Mouse (Mus musculus): ENCODE data around the gene C130050O18Rik.

The C130050O18Rik gene

DNA sequence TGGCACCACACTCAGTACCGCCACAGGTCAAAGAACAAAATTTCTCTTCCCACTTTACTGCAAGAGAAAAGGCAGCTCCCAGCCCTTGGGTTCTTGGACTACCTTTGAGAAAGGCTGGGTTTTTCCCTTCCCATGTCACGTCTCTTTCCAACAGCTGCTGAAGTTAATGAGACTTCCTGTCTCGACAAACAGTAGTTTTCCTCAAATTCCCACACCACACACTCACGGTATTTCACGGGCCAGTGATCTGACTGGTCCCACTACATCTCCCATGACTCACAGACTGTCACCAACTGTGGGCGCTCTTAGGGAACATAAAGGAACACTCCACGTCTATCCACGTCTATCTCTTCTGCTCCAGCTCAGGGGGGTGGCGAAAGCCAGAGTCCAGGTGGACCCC lies 20.1 kb downstream of the C130050O18Rik start:
- DNase-seq (ENCODE audit: low spot score in 2 of 2) = no peak

- DNase-seq (ENCODE audit: low spot score in 2 of 2) = no peak
Observed at GRCm38 (mm10) chr5:139427001-139427400, 21.9 kb downstream of the C130050O18Rik start.

GRCm38 (mm10) chr5:139427989-139428388 lies 22.9 kb downstream of the C130050O18Rik start:
- no peak for DNase-seq (ENCODE audit: low spot score in 2 of 2)

DNA sequence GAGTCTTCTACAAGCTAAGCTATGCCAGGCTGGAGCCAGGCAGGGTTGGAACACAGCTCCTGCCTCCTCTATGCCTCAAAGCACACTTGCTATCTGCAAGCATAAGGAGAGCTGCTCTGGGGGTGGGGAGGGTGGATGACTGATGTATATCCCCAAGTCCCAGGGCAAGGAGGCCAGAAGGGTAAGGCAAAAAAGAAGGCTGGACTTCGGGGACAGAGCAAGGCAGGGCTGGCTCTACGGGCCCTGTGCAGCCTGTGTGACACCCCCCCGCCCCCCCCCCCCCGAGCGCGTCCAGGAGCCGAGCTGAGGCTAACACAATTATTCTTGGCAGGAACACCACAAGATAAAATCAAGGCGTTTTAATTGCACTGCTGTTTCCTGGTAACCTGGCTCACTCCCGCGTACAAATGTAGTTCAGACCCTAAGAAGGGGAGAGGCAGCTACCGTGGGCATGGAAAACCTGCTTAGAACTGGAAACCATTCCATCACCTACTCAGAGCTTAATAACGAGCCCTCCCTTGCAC lies 24.8 kb downstream of the C130050O18Rik start:
- DNase-seq (ENCODE audit: low spot score in 2 of 2) = no peak

GRCm38 (mm10) chr5:139432333-139432732 lies 27.3 kb downstream of the C130050O18Rik start:
- no peak for DNase-seq (ENCODE audit: low spot score in 2 of 2)

GRCm38 (mm10) chr5:139432747-139433508 lies 27.8 kb downstream of the C130050O18Rik start:
- no peak for DNase-seq (ENCODE audit: low spot score in 2 of 2)

- DNase-seq (ENCODE audit: low spot score in 2 of 2) = no peak
Observed at GRCm38 (mm10) chr5:139433842-139434568, 28.9 kb downstream of the C130050O18Rik start.

GRCm38 (mm10) chr5:139434940-139435339 lies 29.9 kb downstream of the C130050O18Rik start:
- peak; percentile 78 to 86 for DNase-seq (ENCODE audit: low spot score in 2 of 2)

DNA sequence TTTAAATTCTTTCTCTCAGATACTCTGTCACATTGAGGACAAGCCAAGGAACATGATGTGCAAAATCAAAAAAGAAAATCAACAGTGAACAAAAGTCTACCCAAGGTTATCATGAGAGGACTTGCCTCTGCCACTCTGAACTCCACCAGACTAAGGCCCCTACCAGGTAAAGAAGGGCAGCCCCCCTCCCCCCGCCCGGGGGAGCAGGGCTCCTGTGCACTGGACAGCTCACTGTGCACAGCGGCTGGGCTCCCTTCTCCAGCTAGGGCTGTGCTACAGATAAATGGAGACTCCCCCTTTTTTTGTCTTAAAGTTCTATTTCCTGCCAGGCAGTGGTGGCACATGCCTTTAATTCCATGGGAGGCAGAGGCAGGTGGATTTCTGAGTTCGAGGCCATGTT lies 32.7 kb downstream of the C130050O18Rik start:
- DNase-seq (ENCODE audit: low spot score in 2 of 2) = no peak

GRCm38 (mm10) chr5:139438440-139438839 lies 33.4 kb downstream of the C130050O18Rik start:
- DNase-seq (ENCODE audit: low spot score in 2 of 2) = no peak

DNA sequence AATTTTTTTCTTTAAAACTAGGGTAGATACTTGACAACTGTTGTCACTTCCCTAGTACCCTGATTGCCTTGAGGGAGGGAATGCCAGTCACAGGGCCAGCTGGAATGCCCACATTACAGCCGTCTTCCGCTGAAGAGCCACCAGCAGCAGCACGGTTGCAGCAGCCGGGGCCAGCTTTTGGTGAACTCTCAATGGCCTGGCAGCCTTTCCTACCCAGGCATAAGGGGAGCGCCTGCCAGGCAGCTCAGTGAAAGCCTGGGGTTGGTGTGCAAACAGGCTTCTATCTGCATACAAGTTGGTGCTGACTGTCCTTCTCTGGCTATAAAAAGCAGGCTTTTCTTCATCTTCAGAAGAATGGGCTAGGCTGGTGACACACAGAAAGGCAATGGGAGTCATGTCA lies 35.4 kb downstream of the C130050O18Rik start:
- no peak for DNase-seq (ENCODE audit: low spot score in 2 of 2)

GRCm38 (mm10) chr5:139440926-139441725 lies 36.0 kb downstream of the C130050O18Rik start:
- no peak for DNase-seq (ENCODE audit: low spot score in 2 of 2)

DNA sequence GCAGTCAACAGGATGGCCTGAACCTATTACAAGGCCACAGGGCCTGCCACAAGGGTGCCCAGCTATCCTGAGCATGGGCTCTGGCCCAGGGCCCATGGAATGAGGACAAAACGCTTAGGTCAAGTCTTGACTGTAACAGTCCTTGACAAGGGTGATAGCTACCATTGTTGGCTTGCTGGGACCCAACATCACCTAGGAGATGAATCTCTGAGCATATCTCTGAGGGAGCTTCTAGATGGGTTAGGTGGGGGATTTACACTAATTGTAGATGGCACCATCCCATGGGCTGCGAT lies 36.6 kb downstream of the C130050O18Rik start:
- no peak for DNase-seq (ENCODE audit: low spot score in 2 of 2)

GRCm38 (mm10) chr5:139442428-139442827 lies 37.3 kb downstream of the C130050O18Rik start:
- DNase-seq (ENCODE audit: low spot score in 2 of 2) = no peak

DNA sequence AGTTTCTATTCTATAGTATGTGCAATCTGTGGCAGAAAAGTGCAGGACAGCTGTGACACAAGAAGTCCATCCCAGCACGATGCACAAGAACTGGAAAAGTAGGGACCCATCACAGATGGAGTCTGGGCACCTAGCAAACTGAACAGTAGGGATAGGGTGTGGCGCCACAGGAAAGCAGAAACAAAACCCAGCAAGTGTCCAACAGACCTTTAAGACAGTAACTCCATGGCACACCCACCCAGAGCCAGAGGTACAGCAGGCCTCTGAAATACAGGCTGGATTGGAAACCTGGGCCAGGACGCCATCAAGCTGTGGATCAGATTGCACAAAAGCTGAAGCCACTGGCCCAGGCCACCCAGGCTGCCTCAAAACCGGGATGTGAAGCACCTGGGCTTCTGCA lies 37.9 kb downstream of the C130050O18Rik start:
- DNase-seq (ENCODE audit: low spot score in 2 of 2) = no peak

DNA sequence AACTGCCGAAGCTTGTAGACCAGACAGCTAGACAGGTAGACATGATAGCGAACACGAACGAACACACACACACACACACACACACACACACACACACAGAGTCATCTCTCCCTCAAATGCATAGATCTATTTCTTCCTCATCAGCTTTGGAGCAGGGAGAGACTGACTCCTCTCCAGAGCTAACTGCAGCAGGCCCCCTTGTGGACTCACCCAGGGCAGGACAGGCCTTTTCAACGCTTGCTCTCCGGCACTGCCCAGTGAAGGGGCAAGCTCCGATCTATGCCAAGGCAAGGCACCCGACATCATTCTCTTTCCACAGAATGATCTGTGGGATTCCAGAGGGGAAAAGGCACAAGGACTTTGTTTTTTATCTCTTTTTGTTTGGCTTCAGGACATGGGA lies 40.2 kb downstream of the C130050O18Rik start:
- no peak for DNase-seq (ENCODE audit: low spot score in 2 of 2)

DNA sequence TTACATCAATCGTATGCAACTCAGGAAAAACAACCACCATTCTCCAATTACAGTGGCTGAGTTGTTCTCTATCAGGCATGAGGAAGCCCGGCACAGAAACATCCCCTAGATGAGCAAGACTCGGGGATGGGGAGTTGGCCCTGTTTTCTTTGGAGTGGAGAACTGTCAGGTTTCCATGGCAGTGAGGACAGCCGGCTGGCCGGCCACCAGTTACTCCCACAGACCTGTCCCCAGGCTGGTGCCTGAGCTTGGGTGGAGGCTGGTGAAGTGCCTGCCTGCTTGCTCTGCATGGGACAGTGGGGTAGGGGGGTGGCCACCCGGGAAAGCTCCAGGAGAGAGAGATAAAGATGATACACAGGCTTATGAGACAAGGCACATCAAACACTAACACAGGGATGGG lies 42.9 kb downstream of the C130050O18Rik start:
- peak in 1 of 2 experiments; percentile 63 for DNase-seq (ENCODE audit: low spot score in 2 of 2)

DNA sequence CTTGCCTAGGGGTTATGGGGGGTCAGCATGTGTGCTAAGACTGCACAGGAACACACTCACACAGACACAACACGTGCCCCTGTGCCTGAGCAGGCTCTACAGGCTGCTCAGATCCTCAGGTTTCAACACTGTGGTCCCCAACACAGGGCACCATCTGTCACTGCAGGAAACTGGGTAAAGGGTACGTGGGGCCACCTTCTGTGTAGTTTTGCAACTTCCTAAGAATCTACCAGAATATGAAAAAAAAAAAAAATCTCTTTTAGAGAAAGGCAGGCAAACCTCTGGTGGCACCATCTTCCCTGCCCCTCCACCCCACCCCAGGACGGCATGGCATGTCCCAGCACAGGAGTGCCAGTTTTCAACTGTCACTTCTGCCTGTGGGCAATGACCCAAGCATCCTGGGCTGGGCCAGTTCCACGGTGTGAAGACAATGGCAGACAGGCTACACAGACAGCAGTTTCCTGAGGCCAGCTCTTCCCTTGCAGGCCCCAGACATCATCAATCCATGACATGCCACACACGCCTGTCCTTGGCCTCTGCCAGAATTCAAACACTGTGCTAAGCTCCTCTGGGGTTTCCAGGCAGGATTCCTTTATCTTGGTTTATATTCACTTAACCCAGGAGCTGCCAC lies 44.2 kb downstream of the C130050O18Rik start:
- no peak for DNase-seq (ENCODE audit: low spot score in 2 of 2)

DNA sequence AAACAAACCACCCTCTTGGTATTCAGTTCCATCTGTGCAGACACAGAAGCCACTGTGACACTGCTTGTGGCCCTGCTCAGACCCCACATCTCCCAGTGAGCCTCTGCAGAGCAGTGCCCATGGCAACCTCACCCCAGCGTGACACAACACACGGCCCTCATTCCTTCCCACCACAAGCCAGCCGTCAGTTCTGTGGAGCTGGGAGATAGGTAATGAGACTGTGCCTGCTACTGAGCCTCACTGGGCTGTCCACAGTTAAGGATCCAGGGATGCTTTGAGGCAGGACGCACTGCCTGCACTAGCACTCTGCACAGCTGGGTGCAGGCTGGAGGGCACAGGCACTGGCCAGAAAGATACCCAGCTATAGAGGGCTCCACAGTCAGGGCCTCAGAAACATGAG lies 44.8 kb downstream of the C130050O18Rik start:
- DNase-seq (ENCODE audit: low spot score in 2 of 2) = no peak

DNA sequence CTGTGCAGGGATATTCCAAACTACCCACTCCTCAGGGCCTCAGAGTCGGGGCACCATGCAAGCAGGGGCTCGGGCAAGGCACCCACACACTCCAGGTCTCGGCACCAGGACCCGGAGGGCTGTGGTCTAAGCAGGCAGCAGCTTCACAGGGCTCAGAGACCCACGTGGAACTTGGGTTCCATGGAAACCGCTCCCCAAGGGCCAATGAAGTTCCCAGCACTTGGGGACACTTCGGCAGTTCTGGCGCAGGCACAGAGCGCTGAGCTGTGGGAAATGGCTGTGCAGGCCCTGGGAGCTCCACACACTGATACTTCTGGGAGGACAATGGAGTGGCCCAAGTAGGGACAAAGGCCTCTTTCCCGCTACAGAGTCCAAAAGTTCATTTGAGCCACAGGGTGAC lies 48.0 kb downstream of the C130050O18Rik start:
- DNase-seq (ENCODE audit: low spot score in 2 of 2) = no peak

- DNase-seq (ENCODE audit: low spot score in 2 of 2) = peak; percentile 63 to 64
Observed at GRCm38 (mm10) chr5:139455166-139455565, 50.1 kb downstream of the C130050O18Rik start.

DNA sequence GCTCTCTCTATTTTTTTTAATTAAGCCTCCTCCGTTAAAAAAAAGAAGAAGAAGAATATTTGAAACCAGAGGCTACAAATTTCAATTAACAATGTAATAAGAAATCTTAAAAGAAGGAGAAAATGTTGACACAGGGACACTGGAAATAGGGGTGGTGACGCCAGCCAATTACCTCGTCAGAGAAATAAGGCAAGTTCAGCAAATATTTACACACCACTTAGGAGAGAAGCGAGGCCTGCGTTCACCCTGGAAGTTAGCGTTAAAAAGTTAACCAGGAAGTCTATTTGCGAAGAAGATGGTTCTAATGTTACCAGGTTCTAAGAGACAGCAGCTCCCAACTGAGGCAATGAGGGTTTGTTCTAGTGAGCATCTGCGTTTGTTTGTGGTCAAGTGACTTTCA lies 52.2 kb downstream of the C130050O18Rik start:
- no peak for DNase-seq (ENCODE audit: low spot score in 2 of 2)

Data from right cerebral cortex, postnatal 36 days (tissue).